Mouse (Mus musculus): ENCODE measurements around the gene Ptprs.

Gene Ptprs

DNA sequence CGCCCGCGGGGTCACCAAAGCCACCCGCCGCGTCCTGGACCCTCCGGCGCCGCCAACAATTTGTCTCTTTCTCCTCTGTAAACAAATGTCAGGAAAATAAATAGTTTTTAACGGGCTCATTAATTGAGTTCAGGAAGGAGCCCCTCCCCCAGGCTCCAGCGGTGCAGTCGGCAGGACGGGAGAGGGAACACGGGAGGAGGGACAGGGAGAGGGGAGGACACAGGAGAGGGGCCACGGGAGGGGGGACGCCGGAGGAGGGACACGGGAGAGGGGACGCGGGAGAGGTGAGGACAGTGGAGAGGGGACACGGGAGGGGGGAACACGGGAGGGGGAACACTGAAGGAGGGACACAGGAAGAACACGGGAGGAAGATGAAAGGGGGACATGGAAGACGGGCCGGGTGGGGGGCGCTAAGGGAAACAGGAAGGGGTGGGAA lies 6.3 kb downstream of the Ptprs start:
- in situ Hi-C loops (cut with MboI; ENCODE audit: unreplicated experiment in 2 of 2), result no loop called here

DNA sequence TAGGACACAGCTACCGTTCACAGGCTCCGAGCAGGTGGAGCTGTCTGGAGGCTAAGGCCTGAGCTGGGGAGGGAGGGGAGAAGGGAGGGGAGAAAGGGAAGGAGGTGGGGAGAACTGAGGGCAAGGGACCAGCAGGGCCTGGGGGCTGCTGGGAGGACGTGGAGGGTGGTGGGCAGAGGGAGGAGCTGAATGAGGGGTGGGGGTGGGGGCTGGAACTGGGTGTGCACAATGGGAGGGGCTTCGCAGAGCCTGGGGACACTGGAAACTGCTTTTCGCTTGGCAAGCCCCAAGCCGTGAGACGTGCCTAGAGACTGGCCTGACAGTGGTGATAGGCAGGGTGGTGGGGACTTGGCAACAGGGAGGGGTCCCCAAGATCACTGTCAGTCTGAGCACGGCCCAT lies 7.0 kb downstream of the Ptprs start:
- in situ Hi-C loops (cut with MboI; ENCODE audit: unreplicated experiment in 2 of 2), result no loop called here

DNA sequence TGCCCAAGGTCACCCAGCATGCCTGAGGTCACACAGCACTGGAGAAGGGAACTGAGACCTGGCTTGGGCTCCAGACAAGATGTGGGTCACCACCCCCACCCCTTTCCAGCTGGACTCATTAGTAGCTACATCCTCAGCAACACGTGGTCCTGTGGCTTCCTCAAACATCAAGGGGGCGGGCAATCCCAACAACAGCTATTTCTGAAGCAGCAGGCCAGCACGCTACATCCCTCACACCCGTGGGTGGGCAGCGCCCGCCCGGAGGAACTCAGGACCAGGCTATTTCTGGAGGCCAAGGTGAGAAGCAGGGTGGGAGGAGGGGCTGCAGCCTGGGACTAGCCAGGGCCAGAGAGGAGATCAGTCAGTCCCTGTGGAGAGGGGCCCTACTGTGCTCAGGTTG lies 7.4 kb downstream of the Ptprs start:
- in situ Hi-C loops (cut with MboI; ENCODE audit: unreplicated experiment in 2 of 2), result no loop called here

DNA sequence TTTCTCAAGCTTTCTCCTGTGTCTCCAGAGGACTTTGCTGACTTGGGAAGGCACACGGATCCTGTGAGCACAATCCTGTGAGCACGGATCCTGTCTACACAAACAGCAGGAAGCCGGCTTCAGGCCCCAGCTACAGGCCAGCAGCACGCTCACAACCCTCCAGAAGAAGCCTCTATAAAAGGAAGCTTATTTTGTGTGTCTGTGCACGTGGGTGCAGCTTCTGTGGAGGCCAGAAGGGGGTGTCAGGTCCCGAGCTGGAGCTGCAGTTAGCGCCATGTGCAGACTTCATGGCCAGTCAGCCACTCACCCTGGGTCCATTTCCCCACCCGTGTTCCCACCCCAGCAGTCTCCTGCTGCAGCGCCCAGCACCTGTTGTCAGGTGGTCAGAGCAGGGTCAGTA lies 7.9 kb downstream of the Ptprs start:
- in situ Hi-C loops (cut with MboI; ENCODE audit: unreplicated experiment in 2 of 2), result no loop called here

DNA sequence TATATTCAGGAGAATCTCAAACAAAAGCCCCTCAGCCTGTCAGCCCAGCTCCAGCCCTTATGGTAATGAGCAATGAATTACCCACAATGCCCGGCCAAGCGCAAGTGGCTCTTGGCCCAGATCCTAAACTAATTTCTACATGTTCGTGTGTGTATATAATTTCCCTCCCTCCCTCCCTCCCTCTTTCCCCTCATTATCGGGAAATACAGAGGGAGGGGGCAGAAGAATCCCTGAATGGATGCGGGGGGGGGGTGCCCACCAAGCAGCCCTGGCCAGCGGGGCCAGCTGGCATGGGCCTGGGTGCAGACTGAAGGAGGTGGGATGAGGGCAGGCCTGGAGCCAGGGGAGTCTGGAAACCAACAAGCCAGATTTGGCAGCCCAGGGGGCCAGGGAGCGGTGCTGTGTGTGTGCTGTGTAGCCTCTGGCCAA lies 8.8 kb downstream of the Ptprs start:
- in situ Hi-C loops (cut with MboI; ENCODE audit: unreplicated experiment in 2 of 2), result no loop called here

DNA sequence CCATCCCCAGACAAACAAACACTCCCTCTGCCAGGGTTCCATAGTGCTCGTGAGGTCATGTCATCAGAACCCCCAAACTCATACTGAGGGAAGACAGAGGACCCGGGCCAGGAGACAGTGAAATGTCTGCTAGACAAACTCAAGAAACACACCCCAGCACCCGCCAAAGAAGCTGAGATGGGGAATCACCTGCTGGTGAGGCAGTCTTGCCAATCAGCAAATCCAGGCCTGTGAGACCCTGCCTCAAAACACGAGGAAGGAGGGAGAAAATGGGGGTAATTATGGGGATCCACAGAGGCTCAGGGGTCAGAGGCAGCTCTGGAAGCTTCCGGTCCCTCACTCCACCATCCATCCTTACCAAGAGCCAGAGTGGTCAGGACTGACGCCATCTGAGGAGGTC lies 9.5 kb downstream of the Ptprs start:
- in situ Hi-C loops (cut with MboI; ENCODE audit: unreplicated experiment in 2 of 2), result no loop called here

DNA sequence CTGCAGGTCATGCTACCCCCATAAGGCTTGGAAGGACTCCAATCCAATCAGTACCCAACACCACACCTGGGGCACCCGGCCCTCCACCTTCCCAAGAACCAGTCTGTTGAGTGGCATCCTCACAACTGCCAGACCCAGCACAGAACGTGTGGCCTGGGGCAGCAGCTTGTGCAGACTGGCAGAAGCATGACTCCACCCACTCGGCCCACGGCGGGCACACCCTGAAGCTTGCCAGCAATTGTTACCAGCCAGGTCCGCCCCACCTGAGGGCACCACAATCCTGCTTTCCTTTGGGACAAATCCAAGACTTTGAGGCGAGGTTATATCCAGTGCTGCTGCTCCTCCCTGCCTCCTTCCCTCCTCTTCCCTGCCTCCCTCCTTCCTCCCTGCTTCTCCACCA lies 11.5 kb downstream of the Ptprs start:
- in situ Hi-C loops (cut with MboI; ENCODE audit: unreplicated experiment in 2 of 2), result no loop called here

DNA sequence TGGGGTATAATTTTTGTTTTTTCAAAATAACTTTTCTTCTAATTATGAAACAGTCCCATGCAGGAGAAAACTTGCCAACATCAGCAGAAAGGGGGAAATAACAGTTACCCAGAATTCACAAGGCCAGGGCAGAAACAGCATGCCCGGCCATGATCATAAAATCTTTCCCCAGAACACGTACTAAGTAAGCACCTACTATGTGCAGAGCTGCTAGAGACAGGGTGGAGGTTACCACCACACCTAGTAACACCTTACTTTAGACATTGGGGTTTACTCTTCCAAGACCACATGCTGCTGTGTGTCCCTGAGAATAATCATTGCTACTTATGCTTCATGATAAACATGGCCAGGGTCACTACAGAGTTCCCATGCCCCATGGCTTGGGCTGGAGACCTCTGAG lies 11.9 kb downstream of the Ptprs start:
- in situ Hi-C loops (cut with MboI; ENCODE audit: unreplicated experiment in 2 of 2), result no loop called here

DNA sequence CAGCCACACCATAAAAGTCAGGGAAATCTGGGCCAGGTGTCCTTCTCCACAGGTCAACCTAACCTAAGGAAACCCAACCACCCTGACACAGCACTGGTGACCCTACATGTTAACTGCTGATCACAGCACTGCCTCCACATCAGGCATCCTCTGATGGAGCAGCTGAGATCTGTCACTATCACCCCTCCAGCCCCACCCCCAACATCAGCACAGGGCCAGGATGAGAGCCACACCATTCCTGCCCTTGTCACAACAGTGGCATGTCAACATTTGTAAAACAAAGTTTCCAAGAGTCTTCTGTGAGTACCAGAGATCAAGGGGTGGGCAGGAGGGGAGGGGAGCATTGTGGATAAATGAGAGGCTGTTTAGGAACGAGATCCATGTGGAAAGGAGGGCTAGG lies 12.8 kb downstream of the Ptprs start:
- in situ Hi-C loops (cut with MboI; ENCODE audit: unreplicated experiment in 2 of 2), result no loop called here

DNA sequence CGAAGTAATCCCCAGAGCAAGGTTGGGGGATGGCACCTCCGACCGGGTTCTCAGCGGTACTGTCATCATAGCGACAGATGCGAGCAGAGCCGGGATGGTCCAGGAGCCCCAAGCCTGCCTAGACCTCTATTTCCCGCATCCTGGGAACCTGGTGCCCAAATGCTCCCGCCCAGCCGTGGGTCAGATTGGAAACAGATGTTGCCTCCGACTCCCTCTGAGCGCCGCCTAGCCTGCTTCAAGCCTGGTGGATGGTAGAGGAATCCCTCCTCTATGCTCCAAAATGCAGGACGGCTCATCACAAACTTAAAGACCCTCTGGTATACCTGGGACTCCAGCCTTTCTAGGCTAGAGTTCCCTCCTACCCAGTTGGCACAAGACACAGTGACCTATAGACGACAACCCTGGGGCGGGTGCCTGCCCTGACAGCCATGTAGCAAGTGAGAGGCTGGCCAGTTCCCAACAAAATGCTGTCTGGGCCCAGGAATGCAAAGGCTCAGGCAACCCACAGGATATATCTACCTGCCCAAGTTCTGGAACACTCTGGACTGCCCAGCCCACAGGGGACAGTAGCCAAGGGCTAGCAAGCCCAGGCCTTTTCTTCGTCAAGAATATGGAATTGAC lies 13.3 kb downstream of the Ptprs start:
- in situ Hi-C loops (cut with MboI; ENCODE audit: unreplicated experiment in 2 of 2), result no loop called here

DNA sequence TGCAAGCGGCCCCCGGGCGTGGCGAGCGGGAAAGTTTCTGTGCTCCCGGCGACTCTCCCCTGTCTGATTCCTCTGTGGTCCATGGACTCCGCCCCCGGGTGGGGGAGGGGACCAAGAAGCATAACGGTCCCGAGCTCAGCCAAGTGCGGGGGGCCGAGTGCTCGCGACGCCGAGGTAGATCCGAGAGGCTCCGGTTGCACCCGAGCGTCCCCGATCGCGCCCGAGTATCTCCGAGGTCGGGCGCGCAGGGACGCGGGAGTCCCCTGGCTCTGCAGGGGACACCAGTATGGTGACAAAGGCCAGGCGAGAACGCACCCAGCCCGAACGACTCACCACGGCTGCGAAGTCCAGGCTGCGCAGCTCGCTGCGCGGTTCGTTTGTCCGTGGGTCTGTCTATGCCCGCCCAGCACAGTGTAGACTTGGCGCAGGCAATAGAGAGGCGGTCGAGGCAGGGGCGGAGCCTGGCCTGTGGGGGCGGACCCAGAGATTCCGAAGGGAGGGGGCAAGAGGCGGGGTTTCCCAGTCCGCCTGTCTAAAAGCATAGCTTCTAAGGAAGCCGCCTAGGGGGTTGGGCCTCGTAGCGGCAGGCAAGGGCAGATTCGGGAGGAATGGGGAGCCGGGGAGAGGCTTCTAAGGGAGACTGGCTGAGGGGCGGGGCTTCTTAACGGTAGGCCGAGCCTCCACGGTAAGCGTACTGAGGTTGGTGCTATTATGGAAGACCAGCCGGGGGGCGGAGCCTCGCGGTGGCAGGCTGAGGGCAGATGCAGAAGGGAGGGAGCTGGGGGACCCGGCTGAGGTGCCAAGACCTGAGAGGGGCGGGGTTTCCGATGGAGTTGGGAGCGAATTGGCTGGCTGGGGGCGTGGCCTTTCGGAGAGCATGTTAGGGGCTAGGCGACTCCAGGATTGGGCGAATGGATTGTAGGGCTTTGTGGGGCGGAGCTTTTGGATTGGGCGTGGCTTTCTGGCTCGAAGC lies 14.2 kb downstream of the Ptprs start:
- in situ Hi-C loops (cut with MboI; ENCODE audit: unreplicated experiment in 2 of 2), result no loop called here

DNA sequence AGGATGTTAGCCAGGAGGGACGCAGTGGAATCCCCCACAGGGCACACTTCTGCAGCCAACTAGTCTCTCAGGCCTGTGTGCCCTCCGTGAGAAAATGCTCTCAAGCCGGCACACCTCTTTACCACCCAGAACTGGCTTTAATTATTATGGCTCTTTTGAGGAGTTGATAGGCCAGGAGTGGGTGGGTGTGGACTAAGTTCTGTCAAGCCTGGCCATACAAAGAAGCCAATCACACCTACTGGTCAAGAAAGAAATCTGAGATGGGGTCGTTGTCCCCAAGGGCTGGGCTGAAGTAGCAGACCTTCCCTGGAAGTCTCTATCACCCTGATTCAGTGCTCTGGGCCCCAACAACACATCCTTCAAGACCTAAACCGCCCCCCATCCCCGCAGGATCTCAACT lies 15.4 kb downstream of the Ptprs start:
- in situ Hi-C loops (cut with MboI; ENCODE audit: unreplicated experiment in 2 of 2), result no loop called here

DNA sequence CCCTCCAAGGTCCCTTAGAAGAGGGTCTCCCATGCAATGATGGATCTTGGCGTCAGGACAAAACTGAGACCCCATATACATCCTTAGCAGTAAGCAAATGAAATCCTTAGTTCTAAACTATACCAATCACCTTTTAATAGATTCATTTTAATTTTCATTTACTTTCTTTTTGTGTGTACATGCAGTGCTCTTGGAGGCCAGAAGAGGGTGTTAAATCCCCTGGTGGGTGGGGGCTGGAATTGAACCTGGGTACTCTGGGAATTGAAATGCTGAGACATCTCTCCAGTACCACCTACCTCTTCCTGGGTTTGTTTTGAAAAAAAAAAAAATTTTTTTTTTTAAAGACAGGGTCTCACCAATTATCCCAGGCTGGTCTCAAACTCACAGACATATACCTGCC lies 18.8 kb downstream of the Ptprs start:
- in situ Hi-C loops (cut with MboI; ENCODE audit: unreplicated experiment in 2 of 2), result no loop called here

DNA sequence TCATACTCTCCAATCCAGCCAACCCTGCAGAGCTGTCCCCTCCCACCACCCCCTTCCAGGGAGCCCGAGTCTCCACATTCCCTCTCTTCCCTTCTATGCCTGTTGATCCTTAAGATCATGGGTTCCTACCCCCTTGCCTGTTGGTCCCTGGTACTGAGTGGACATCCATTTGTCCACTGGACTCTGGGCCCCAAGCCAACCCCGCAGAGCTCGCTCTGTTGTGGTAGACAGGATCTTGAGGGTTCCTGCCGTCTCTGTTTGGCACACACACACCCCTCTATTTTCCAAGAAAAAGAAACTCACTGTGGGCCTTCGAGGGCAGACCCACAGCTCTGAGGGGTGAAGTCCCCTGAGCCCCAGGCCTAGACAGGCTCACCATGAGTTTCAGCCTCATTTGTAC lies 19.9 kb downstream of the Ptprs start:
- in situ Hi-C loops (cut with MboI; ENCODE audit: unreplicated experiment in 2 of 2), result no loop called here

DNA sequence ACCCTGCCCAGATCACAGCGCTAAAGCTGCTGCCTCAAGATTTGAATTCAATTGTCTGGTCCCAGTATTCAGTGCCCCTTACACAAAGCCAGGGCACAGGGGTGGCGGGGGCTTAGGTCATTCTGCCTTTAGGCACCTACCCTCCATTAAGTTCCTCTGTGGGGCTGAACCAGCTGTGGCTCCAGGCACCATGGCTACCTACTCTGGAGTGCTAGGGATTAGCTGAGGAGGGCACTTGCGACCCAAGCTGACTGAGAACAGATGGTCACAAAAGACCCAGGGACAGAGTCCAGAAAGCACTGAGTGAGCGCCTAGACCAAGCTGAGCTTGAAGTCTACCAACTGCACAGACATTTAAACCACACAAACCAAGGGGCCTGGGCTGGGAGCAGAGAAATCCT lies 22.6 kb downstream of the Ptprs start:
- in situ Hi-C loops (cut with MboI; ENCODE audit: unreplicated experiment in 2 of 2), result no loop called here

DNA sequence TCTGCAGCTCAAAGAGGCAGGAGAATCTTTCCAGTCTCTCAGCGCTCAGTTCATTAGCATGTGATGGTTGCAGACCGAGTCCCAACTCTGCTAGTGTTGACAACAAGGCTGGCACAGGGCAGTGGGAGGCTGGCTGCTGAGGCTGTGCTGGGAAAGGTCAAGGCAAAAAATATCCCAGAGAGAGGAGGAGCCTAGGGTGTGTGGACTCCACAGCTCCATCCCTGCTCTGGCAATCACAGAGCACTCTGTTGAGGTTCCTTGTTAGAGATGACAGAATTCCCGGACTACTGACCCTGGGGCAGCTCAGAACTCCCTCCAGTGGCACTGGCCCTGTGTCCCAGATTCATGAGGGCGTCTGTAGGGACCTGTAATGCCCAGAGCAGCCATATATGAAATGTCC lies 23.0 kb downstream of the Ptprs start:
- in situ Hi-C loops (cut with MboI; ENCODE audit: unreplicated experiment in 2 of 2), result no loop called here

DNA sequence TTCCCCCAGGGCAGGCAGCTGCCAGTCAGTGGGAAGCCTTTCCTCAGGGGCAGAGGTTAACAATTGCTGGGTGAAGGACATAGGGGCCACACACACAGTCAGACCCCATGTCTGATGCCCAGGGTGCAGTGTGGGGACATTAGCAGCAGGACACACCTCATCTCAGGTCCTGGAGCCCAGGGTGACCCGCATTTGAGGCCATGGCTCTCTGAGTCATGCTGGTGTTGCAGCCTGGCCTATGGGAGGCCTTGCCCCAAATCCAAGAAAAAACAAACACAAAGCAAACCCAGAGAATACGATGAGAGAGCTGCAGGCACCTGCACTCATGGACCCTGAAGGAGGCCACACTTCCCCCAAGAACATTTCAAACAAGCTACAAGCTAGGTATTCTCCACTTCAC lies 28.6 kb downstream of the Ptprs start:
- in situ Hi-C loops (cut with MboI; ENCODE audit: unreplicated experiment in 2 of 2), result no loop called here

DNA sequence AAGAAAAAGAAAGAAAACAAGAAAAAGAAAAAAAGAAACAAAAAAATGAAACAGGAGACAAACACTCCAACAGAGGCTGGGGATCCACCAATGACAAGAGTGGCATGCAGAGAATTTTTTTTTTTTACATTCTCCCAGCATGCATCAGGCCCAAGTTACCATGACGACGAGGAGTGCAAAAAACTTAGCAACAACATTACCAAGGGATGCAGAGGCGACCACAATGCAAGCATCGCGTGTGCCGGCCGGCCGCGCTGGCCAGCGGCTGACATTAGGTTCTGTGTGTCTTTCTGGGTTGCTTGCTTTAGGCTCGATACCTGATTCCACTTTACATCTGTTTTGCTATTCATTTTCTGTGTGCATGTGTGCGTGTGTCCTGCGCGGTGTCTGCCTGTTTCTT lies 30.9 kb downstream of the Ptprs start:
- in situ Hi-C loops (cut with MboI; ENCODE audit: unreplicated experiment in 2 of 2), result no loop called here

DNA sequence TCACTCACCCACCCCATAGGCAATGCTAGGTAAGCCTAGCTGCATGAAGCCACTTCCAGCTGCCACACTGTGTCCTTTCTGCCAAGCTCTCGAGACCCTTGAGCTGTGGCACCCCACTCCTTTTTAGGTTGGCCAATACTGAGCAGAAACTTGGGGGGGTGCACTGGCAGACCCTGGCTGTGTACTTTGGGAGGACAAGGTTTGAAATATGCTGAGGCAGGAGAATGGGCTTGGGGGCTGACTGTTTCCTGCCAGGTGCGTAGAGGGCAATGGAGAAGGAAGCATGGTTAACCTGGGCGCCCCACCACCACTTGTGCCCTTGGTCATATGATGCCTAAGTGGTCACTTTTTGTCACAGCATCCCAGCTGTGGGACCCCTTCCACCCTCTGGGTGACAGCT lies 31.5 kb downstream of the Ptprs start:
- in situ Hi-C loops (cut with MboI; ENCODE audit: unreplicated experiment in 2 of 2), result no loop called here

DNA sequence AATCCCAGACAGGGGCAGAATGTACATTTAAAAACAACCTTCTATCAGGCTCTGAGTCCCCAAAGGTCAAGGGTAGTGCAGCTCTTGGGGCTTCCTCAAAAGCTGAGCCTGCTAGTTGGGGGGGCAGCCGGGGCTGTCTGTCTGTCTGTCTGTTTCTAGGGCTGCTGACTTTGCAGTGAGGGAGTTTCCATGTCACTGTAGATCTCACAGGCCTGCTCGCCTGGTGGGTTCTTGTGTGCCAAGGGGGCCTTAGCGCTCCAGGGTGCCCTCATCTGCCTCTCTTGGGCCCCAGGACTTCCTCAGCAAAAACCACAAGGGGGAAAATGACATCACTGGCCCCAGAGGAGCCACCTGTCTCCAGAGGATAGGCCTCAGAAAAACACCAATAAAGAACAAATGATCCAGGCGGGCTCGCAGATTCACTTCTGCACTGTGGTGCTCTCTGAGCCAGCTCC lies 32.9 kb downstream of the Ptprs start:
- in situ Hi-C loops (cut with MboI; ENCODE audit: unreplicated experiment in 2 of 2), result no loop called here

DNA sequence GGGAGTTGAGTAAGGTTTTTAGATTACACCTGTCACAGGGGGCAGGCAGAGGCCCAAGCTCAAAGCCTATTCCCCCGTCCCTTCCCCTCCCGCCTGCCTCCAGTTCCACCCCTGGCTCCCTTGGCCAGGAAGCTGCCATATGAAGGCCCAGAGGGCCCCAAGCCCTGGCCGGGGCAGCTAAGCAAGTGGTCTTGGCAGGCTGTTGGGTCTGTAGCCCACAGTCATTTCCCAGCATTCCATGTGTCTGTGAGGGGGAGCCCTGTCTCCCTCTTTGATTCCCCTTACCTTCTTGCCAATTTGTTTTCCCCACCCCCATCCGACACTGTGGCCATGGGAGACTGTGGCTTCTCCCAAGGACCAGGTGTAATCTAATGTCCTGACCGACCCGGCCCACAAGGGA lies 34.0 kb downstream of the Ptprs start:
- in situ Hi-C loops (cut with MboI; ENCODE audit: unreplicated experiment in 2 of 2), result no loop called here
